7 mouse cellular contexts compared by ENCODE assay signal in genomic region chr2:148395131-148396051, GRCm38 (mm10). TPM values are rescaled to one million over a fixed set of nuclear protein-coding genes. Genes with fewer than 3 reads are reported as not detected.
DNase-seq lines count a peak whose midpoint lies in the region; ATAC-seq and TF ChIP-seq lines count a peak whose summit lies in the region.

TSS of gene Sstr4 (plus strand) at chr2:148395344.

- H3K4me2 ChIP-seq in hindbrain, embryonic 16.5 days (ENCODE audit: low read length): peak within 1 kb of the TSS; percentile 92

- H3K27ac ChIP-seq in bone marrow macrophage, adult 2 months (ENCODE audit: insufficient read depth, low read depth, low read length): no peak within 1 kb of the TSS
- H3K27ac ChIP-seq in hindbrain, embryonic 16.5 days (ENCODE audit: low read depth, low read length): no peak within 1 kb of the TSS
- H3K27ac ChIP-seq in limb, embryonic 10.5 days: 0 out of 2 replicates have a peak within 1 kb of the TSS, but pooled peaks have one; percentile 26
- H3K27ac ChIP-seq in midbrain, embryonic 10.5 days (replicated peaks): no peak within 1 kb of the TSS; the same call in 1 of the 2 replicates
- no peak within 1 kb of the TSS for H3K27ac ChIP-seq in spleen, adult 2 months (ENCODE audit: insufficient read depth, low read length)

- peak within 1 kb of the TSS; percentile 72 for H3K9ac ChIP-seq in hindbrain, embryonic 16.5 days (ENCODE audit: low read depth, low read length)

- no peaks in the 10 kb centered on the region for H3K9me3 ChIP-seq in hindbrain, embryonic 16.5 days (ENCODE audit: control insufficient read depth, low read length)
- H3K9me3 ChIP-seq in limb, embryonic 10.5 days (replicated peaks): no peaks in the 10 kb centered on the region
- H3K9me3 ChIP-seq in midbrain, embryonic 10.5 days (replicated peaks): no peaks in the 10 kb centered on the region

- peak; percentile 91 for ATAC-seq in hindbrain, embryonic 16.5 days

- DNase-seq in ZHBTc4 (ENCODE audit: low read depth, low spot score): peak; percentile 65
- peak; percentile 48 to 56 for DNase-seq in frontal cortex, postnatal 25 days (ENCODE audit: low spot score in 2 of 2)
- peak; percentile 68 for DNase-seq in limb, embryonic 10.5 days (ENCODE audit: low spot score)
- DNase-seq in midbrain, embryonic 10.5 days (ENCODE audit: low spot score): peak; percentile 56
- DNase-seq in spleen, adult 2 months (ENCODE audit: low read depth in 1 of 2, low spot score in 2 of 2): peak in 1 of 2 experiments; percentile 40

- H3K4me1 ChIP-seq in bone marrow macrophage, adult 2 months (ENCODE audit: control insufficient read depth, insufficient read depth, low read length): peaks cover 38% of the 10 kb centered on the region
- H3K4me1 ChIP-seq in hindbrain, embryonic 16.5 days (ENCODE audit: control insufficient read depth, insufficient read depth, low read depth, low read length): peaks cover 4% of the 10 kb centered on the region
- peaks cover 15% of the 10 kb centered on the region for H3K4me1 ChIP-seq in limb, embryonic 10.5 days
- peaks cover 15% of the 10 kb centered on the region for H3K4me1 ChIP-seq in midbrain, embryonic 10.5 days
- H3K4me1 ChIP-seq in spleen, adult 2 months (ENCODE audit: control insufficient read depth, insufficient read depth, insufficient read length): peaks cover 9% of the 10 kb centered on the region

- WGBS in hindbrain, embryonic 16.5 days: 4% methylated on average over 83 of the region's 83 CpGs
- 5% methylated on average over 83 of the region's 83 CpGs for WGBS in limb, embryonic 10.5 days
- 5% methylated on average over 83 of the region's 83 CpGs for WGBS in midbrain, embryonic 10.5 days
- WGBS in spleen, adult 2 months: 10% methylated on average over 83 of the region's 83 CpGs

- no peak for TF ChIP-seq CTCF in bone marrow macrophage, adult 2 months (IDR thresholded peaks at IDR 0.05; ENCODE audit: low read depth, low read length)
- peak; percentile 55; the same call in 1 of the 2 replicates for TF ChIP-seq CTCF in spleen, adult 2 months (IDR thresholded peaks at IDR 0.05; ENCODE audit: extremely low read depth, insufficient read depth, insufficient read length, insufficient replicate concordance)

- H3K4me3 ChIP-seq in bone marrow macrophage, adult 2 months (ENCODE audit: insufficient read depth, low read length): peak within 1 kb of the TSS; percentile 15; the same call in 1 of the 2 replicates
- peak within 1 kb of the TSS; percentile 56 for H3K4me3 ChIP-seq in hindbrain, embryonic 16.5 days (ENCODE audit: low read length)
- peak within 1 kb of the TSS; percentile 63 for H3K4me3 ChIP-seq in limb, embryonic 10.5 days
- H3K4me3 ChIP-seq in midbrain, embryonic 10.5 days: peak within 1 kb of the TSS; percentile 62
- H3K4me3 ChIP-seq in spleen, adult 2 months (ENCODE audit: extremely low read depth, insufficient read depth, insufficient read length): peak within 1 kb of the TSS; percentile 38; the same call in 1 of the 2 replicates

- H3K36me3 ChIP-seq in hindbrain, embryonic 16.5 days (ENCODE audit: control insufficient read depth, insufficient read depth, low read length): no peaks in the 10 kb centered on the region
- no peaks in the 10 kb centered on the region for H3K36me3 ChIP-seq in limb, embryonic 10.5 days
- H3K36me3 ChIP-seq in midbrain, embryonic 10.5 days: no peaks in the 10 kb centered on the region
- H3K36me3 ChIP-seq in spleen, adult 2 months (ENCODE audit: control insufficient read depth, insufficient read depth, low read length): no peaks in the 10 kb centered on the region

- H3K27me3 ChIP-seq in hindbrain, embryonic 16.5 days (replicated peaks; ENCODE audit: control insufficient read depth, insufficient read depth, low read length): 0 out of 2 replicates have a peak, but pooled peaks cover 6% of the 10 kb centered on the region
- peaks cover 53% of the 10 kb centered on the region for H3K27me3 ChIP-seq in limb, embryonic 10.5 days (ENCODE audit: low read depth, poor library complexity, severe bottlenecking)
- peaks cover 50% of the 10 kb centered on the region for H3K27me3 ChIP-seq in midbrain, embryonic 10.5 days (ENCODE audit: low read depth, poor library complexity, severe bottlenecking)
- H3K27me3 ChIP-seq in spleen, adult 2 months (ENCODE audit: control insufficient read depth, insufficient read depth, low read length): peaks cover 3% of the 10 kb centered on the region

- TF ChIP-seq POLR2A in bone marrow macrophage, adult 2 months (IDR thresholded peaks at IDR 0.05; ENCODE audit: borderline replicate concordance, low read depth, low read length): no peak
- TF ChIP-seq POLR2A in spleen, adult 2 months (IDR thresholded peaks at IDR 0.05; ENCODE audit: low read depth, low read length): no peak

RNA-seq across cellular contexts. Expression of gene Sstr4, which starts in this region (rescaled TPM):
- not detected in 2 replicates for polyA plus RNA-seq in bone marrow macrophage, adult 2 months (2012; ENCODE audit: insufficient read depth, insufficient read length, missing spikeins)
- polyA plus RNA-seq in hindbrain, embryonic 16.5 days (2015; fragmentation: Nextera tagmentation; extraction: Ambion mirVana): 3.3 and 4.2 TPM in 2 replicates
- 0.18 and 0.26 TPM in 2 replicates for polyA plus RNA-seq in limb, embryonic 10.5 days (2016; fragmentation: Nextera tagmentation; extraction: Ambion mirVana)
- polyA plus RNA-seq in midbrain, embryonic 10.5 days (2016; fragmentation: Nextera tagmentation; extraction: Ambion mirVana): 0.51 and 0.86 TPM in 2 replicates
- polyA plus RNA-seq in spleen, adult 2 months (2012; rRNA removed): 0.26 and 1.2 TPM in 2 replicates

Comparison
In these comparisons a context has a peak if more than half of its experiments do, and no peak if none do; other contexts are left out.
1. Peak in DNase-seq, H3K4me3 ChIP-seq and H3K27ac ChIP-seq in limb, embryonic 10.5 days; RNA of the gene not detected or under 1 TPM.
2. Peak in DNase-seq and H3K4me3 ChIP-seq in midbrain, embryonic 10.5 days; RNA of the gene not detected or under 1 TPM.